Mouse (Mus musculus) hindbrain, embryonic 11.5 days (tissue): Measurements from ENCODE around the gene Epb41l2. TPM values are rescaled to one million over a fixed set of nuclear protein-coding genes. Genes with fewer than 3 reads are reported as not detected.

Source experiments
- ATAC-seq: fragments of 200-750 bp; cut with Nextera tagmentation; 2 replicates; pipeline ENCODE4 v1.8.0; 2017; ENCODE audit warnings: mild to moderate bottlenecking, moderate TSS enrichment, moderate library complexity; ENCODE audit not compliant: low FRiP score
- DNase-seq: peaks from one replicate; pipeline ENCODE4 v3.0.0-alpha.2; 2015; ENCODE audit warnings: low spot score
- H3K27ac ChIP-seq: fragments of 300-500 bp; sonication (generic); 2 replicates; pipeline ENCODE4 v1.5.1; 2014; ENCODE audit warnings: mild to moderate bottlenecking, low read depth, low read length
- H3K27me3 ChIP-seq: fragments of 300-500 bp; sonication (generic); 2 replicates; pipeline ENCODE4 v1.6.1; 2014; ENCODE audit warnings: mild to moderate bottlenecking, low read length, moderate library complexity, mixed read lengths; ENCODE audit not compliant: control insufficient read depth, insufficient read depth
- H3K36me3 ChIP-seq: fragments of 300-500 bp; sonication (generic); 2 replicates; pipeline ENCODE4 v1.6.1; 2014; ENCODE audit warnings: mild to moderate bottlenecking, low read length, moderate library complexity, mixed read lengths; ENCODE audit not compliant: control insufficient read depth, insufficient read depth
- H3K4me1 ChIP-seq: fragments of 300-500 bp; sonication (generic); replicated peaks from 2 replicates; pipeline ENCODE4 v1.6.1; 2014; ENCODE audit warnings: low read length, mixed read lengths; ENCODE audit not compliant: control insufficient read depth, insufficient read depth
- H3K4me2 ChIP-seq: fragments of 300-500 bp; sonication (generic); replicated peaks from 2 replicates; pipeline ENCODE4 v1.6.1; 2014; ENCODE audit warnings: mild to moderate bottlenecking, low read depth, low read length
- H3K4me3 ChIP-seq: fragments of 300-500 bp; sonication (generic); 2 replicates; pipeline ENCODE4 v1.5.1; 2014; ENCODE audit warnings: low read depth, low read length
- H3K9ac ChIP-seq: fragments of 300-500 bp; sonication (generic); 2 replicates; pipeline ENCODE4 v1.6.1; 2014; ENCODE audit warnings: low read depth, low read length
- H3K9me3 ChIP-seq: fragments of 300-500 bp; sonication (generic); 2 replicates; pipeline ENCODE4 v1.6.1; 2016; ENCODE audit warnings: low read length; ENCODE audit not compliant: control insufficient read depth
- WGBS: fragments of 180-500 bp; shearing (Covaris S2); extraction: QIAGEN DNeasy Blood & Tissue Kit; methylation state at CpG from one replicate; pipeline ENCODE4 v1.1.7; 2014; 5-methylcytosine and 5-hydroxymethylcytosine counted together
- polyA plus RNA-seq: library from polyadenylated mRNA; unstranded; fragments of >200 nt; fragmentation: Nextera tagmentation; extraction: Ambion mirVana; gene quantifications from 2 replicates; pipeline ENCODE4 v1.2.1, GENCODE M21; 2014

Gene Epb41l2
- polyA plus RNA-seq, 1 experiment from 2014 or later = 47.1 TPM

- H3K4me2 ChIP-seq = no peak overlapping the region
- no peaks in the 10 kb centered on the region for H3K9me3 ChIP-seq
- H3K27ac ChIP-seq = no peak overlapping the region
- 94% methylated on average over 9 of the region's 9 CpGs for WGBS
- H3K36me3 ChIP-seq = no peaks in the 10 kb centered on the region
- no peak overlapping the region for H3K4me3 ChIP-seq
- ATAC-seq = no peak
- no peak for DNase-seq
- H3K9ac ChIP-seq = no peak overlapping the region
- H3K4me1 ChIP-seq = no peaks in the 10 kb centered on the region
- H3K27me3 ChIP-seq = no peaks in the 10 kb centered on the region
These were observed 41.0 kb downstream of the Epb41l2 start for GRCm38 (mm10) chr10:25400646-25401045.

- 73% methylated on average over 2 of the region's 2 CpGs for WGBS
- H3K4me1 ChIP-seq = no peaks in the 10 kb centered on the region
- DNase-seq (no peak), ATAC-seq (no peak)
- no peak overlapping the region for H3K27ac ChIP-seq
- H3K9me3 ChIP-seq = no peaks in the 10 kb centered on the region
- H3K27me3 ChIP-seq = no peaks in the 10 kb centered on the region
- no peak overlapping the region for H3K9ac ChIP-seq
- no peak overlapping the region for H3K4me3 ChIP-seq
- H3K4me2 ChIP-seq = no peak overlapping the region
- H3K36me3 ChIP-seq = no peaks in the 10 kb centered on the region
These were observed 41.8 kb downstream of the Epb41l2 start for GRCm38 (mm10) chr10:25401356-25401755.

GRCm38 (mm10) chr10:25402886-25403285 is 43.3 kb downstream of the Epb41l2 start:
- Histone ChIP-seq H3K4me2 (no peak overlapping the region), H3K4me1 (no peaks in the 10 kb centered on the region), H3K27ac (no peak overlapping the region), H3K27me3 (no peaks in the 10 kb centered on the region), H3K36me3 (no peaks in the 10 kb centered on the region), H3K4me3 (no peak overlapping the region), H3K9ac (no peak overlapping the region), H3K9me3 (no peaks in the 10 kb centered on the region)
- DNase-seq = no peak
- 58% methylated on average over 1 of the region's 1 CpGs for WGBS
- no peak for ATAC-seq

- H3K4me3 ChIP-seq = no peak overlapping the region
- no peak overlapping the region for H3K9ac ChIP-seq
- no peak for ATAC-seq
- 86% methylated on average over 15 of the region's 15 CpGs for WGBS
- no peak overlapping the region for H3K27ac ChIP-seq
- H3K36me3 ChIP-seq = no peaks in the 10 kb centered on the region
- no peak overlapping the region for H3K4me2 ChIP-seq
- H3K4me1 ChIP-seq = no peaks in the 10 kb centered on the region
- no peaks in the 10 kb centered on the region for H3K9me3 ChIP-seq
- H3K27me3 ChIP-seq = no peaks in the 10 kb centered on the region
- no peak for DNase-seq
These were observed 44.5 kb downstream of the Epb41l2 start for GRCm38 (mm10) chr10:25403813-25404701.

DNA sequence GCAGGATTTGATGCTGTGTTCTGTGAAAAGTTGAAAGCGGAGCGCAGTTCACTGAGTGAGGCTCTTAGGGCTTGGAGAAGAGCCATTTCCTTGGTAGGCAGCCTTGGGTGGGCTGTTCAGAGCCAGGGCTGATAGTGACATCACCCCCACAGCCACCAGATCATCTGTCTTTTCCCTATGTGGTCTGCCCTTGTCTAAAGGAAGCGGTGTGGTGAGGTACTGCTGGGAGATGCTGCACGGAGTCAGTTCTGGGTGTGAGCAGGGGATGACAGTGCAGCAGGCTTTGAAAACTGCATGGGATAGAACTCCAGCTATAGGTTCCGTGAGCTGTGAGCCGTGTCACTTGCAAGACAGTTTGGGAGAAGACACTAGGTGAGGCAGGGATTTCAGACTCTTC is 45.1 kb downstream of the Epb41l2 start:
- H3K9me3 ChIP-seq = no peaks in the 10 kb centered on the region

DNA sequence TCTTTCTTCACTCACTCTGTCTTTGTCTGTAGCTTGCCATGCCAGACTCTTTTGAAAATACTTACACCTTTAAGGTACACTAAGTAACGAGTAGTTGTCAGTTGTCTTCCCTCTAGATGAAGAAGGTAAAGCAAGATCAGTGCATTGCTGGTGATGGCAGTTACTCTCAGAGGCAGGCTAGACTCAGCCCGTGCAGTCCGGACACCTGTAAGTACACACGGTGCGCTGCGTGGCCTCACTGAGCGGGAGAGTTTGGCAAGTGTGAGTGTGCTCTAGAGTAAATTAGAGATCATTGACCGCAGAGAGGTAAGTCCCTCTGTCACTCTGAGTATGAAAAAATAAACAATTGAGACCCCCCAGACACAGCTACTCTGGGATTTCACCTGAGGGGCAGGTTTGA is 46.0 kb downstream of the Epb41l2 start:
- Histone ChIP-seq H3K9me3 (no peaks in the 10 kb centered on the region), H3K9ac (no peak overlapping the region), H3K27ac (no peak overlapping the region), H3K36me3 (no peaks in the 10 kb centered on the region), H3K4me3 (no peak overlapping the region), H3K4me1 (no peaks in the 10 kb centered on the region), H3K4me2 (no peak overlapping the region), H3K27me3 (no peaks in the 10 kb centered on the region)
- ATAC-seq (no peak), DNase-seq (no peak)
- 92% methylated on average over 8 of the region's 8 CpGs for WGBS

More for the DNA sequence above, 45.1 kb downstream of the Epb41l2 start:
- no peak for ATAC-seq
- H3K36me3 ChIP-seq = no peaks in the 10 kb centered on the region
- no peaks in the 10 kb centered on the region for H3K4me1 ChIP-seq
- no peak for DNase-seq
- H3K4me3 ChIP-seq = no peak overlapping the region
- no peak overlapping the region for H3K27ac ChIP-seq
- no peaks in the 10 kb centered on the region for H3K27me3 ChIP-seq
- WGBS = 78% methylated on average over 6 of the region's 6 CpGs
- no peak overlapping the region for H3K4me2 ChIP-seq
- no peak overlapping the region for H3K9ac ChIP-seq

GRCm38 (mm10) chr10:25406695-25407094 is 47.1 kb downstream of the Epb41l2 start:
- H3K27ac ChIP-seq = no peak overlapping the region
- no peaks in the 10 kb centered on the region for H3K36me3 ChIP-seq
- no peak overlapping the region for H3K4me3 ChIP-seq
- 85% methylated on average over 5 of the region's 5 CpGs for WGBS
- no peaks in the 10 kb centered on the region for H3K27me3 ChIP-seq
- H3K4me1 ChIP-seq = no peaks in the 10 kb centered on the region
- no peak overlapping the region for H3K4me2 ChIP-seq
- H3K9me3 ChIP-seq = no peaks in the 10 kb centered on the region
- no peak for ATAC-seq
- DNase-seq = no peak
- no peak overlapping the region for H3K9ac ChIP-seq

DNA sequence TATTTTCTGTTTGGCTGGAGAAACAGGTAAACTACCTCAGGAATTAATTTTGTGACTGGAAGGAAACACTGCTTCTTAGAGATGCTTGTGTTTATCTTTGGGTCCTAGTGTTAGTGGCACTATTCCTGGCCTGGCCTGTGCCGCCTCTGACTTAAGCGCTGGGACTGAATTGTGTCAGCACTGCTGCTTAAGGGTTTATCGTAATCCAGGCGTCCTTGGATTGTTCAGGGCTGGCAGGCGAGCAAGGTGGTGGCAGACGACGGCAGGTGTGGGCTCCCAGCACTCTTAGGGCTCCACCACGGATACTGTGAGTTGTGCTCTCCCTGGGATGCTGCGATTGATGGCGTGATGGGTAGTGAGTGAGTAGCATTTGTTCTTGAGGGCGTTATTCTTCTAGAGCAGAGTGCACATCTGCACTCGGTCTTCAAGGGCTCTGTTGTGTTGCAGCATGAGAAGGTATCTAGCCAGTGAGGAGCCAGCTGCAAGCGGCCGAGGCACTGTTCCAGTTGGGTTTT is 48.6 kb downstream of the Epb41l2 start:
- Histone ChIP-seq H3K9me3 (no peaks in the 10 kb centered on the region), H3K4me3 (no peak overlapping the region), H3K4me2 (no peak overlapping the region), H3K9ac (no peak overlapping the region), H3K27ac (no peak overlapping the region), H3K4me1 (no peaks in the 10 kb centered on the region), H3K27me3 (no peaks in the 10 kb centered on the region), H3K36me3 (no peaks in the 10 kb centered on the region)
- no peak for DNase-seq
- WGBS = 82% methylated on average over 14 of the region's 14 CpGs
- no peak for ATAC-seq

- Histone ChIP-seq H3K4me1 (no peaks in the 10 kb centered on the region), H3K36me3 (no peaks in the 10 kb centered on the region), H3K4me2 (no peak overlapping the region), H3K27me3 (no peaks in the 10 kb centered on the region), H3K9ac (no peak overlapping the region), H3K9me3 (no peaks in the 10 kb centered on the region), H3K27ac (no peak overlapping the region), H3K4me3 (no peak overlapping the region)
- ATAC-seq = no peak
- WGBS = 72% methylated on average over 6 of the region's 6 CpGs
- DNase-seq = no peak
These were observed 52.3 kb downstream of the Epb41l2 start for GRCm38 (mm10) chr10:25411836-25412373.
